Mouse (Mus musculus) lung, embryonic 16.5 days (tissue): ENCODE results near the gene Plekhg1. TPM values are rescaled to one million over a fixed set of nuclear protein-coding genes. Genes with fewer than 3 reads are reported as not detected.

Source experiments
- ATAC-seq: fragments of 200-750 bp; cut with Nextera tagmentation; 2 replicates; pipeline ENCODE4 v1.8.0; 2017; ENCODE audit warnings: low read depth, mild to moderate bottlenecking, moderate library complexity
- H3K27ac ChIP-seq: fragments of 300-500 bp; sonication (generic); 2 replicates; pipeline ENCODE4 v1.5.1; 2014; ENCODE audit warnings: mild to moderate bottlenecking, control low read depth, low read length
- H3K27me3 ChIP-seq: fragments of 300-500 bp; sonication (generic); 2 replicates; pipeline ENCODE4 v1.6.1; 2014; ENCODE audit warnings: low read depth, low read length, mixed read lengths; ENCODE audit not compliant: control insufficient read depth, insufficient read depth
- H3K36me3 ChIP-seq: fragments of 300-500 bp; sonication (generic); 2 replicates; pipeline ENCODE4 v1.6.1; 2014; ENCODE audit warnings: low read length; ENCODE audit not compliant: control insufficient read depth, insufficient read depth
- H3K4me1 ChIP-seq: fragments of 300-500 bp; sonication (generic); replicated peaks from 2 replicates; pipeline ENCODE4 v1.6.1; 2014; ENCODE audit warnings: low read length, mixed read lengths; ENCODE audit not compliant: control insufficient read depth, insufficient read depth
- H3K4me2 ChIP-seq: fragments of 300-500 bp; sonication (generic); 2 replicates; pipeline ENCODE4 v1.6.1; 2014; ENCODE audit warnings: low read depth, low read length, control low read depth
- H3K4me3 ChIP-seq: fragments of 300-500 bp; sonication (generic); 2 replicates; pipeline ENCODE4 v1.5.1; 2014; ENCODE audit warnings: mild to moderate bottlenecking, low read length, control low read depth
- H3K9ac ChIP-seq: fragments of 300-500 bp; sonication (generic); 2 replicates; pipeline ENCODE4 v1.6.1; 2014; ENCODE audit warnings: low read length, control low read depth
- H3K9me3 ChIP-seq: fragments of 300-500 bp; sonication (generic); 2 replicates; pipeline ENCODE4 v1.6.1; 2016; ENCODE audit warnings: low read length; ENCODE audit not compliant: control insufficient read depth
- WGBS: fragments of 180-500 bp; shearing (Covaris S2); extraction: QIAGEN DNeasy Blood & Tissue Kit; methylation state at CpG from one replicate; pipeline ENCODE4 v1.1.7; 2014; 5-methylcytosine and 5-hydroxymethylcytosine counted together
- polyA plus RNA-seq: library from polyadenylated mRNA; unstranded; fragments of >200 nt; fragmentation: Nextera tagmentation; extraction: Ambion mirVana; gene quantifications from 2 replicates; pipeline ENCODE4 v1.2.1, GENCODE M21; 2015

Gene Plekhg1
- polyA plus RNA-seq, 1 experiment from 2014 or later = 11.9 TPM

DNA sequence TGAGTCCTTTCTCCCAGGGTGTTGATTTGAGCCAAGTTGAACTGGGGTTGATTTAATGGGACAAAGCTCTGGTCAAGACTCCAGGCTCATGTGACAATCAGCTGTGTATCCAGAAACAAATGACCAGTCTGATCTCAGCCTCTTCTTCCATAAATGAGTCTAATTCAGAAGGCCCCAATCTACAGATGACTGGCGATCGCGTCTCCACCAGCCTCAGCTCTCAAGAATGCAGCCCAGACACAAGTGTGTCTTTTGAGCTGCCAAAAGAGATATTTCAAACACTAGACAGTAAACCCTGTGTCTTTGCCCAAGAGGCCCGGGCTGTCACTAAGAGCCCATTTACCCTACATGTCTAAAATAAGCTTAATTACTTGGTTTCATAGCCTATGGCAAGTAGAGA lies 148.3 kb downstream of the Plekhg1 start:
- Histone ChIP-seq H3K4me2 (no peak overlapping the region), H3K9ac (no peak overlapping the region), H3K36me3 (no peaks in the 10 kb centered on the region), H3K9me3 (no peaks in the 10 kb centered on the region), H3K27me3 (no peaks in the 10 kb centered on the region), H3K4me1 (0 out of 2 replicates have a peak, but pooled peaks cover 2% of the 10 kb centered on the region), H3K4me3 (no peak overlapping the region), H3K27ac (no peak overlapping the region)
- WGBS = 78% methylated on average over 4 of the region's 4 CpGs
- no peak for ATAC-seq

DNA sequence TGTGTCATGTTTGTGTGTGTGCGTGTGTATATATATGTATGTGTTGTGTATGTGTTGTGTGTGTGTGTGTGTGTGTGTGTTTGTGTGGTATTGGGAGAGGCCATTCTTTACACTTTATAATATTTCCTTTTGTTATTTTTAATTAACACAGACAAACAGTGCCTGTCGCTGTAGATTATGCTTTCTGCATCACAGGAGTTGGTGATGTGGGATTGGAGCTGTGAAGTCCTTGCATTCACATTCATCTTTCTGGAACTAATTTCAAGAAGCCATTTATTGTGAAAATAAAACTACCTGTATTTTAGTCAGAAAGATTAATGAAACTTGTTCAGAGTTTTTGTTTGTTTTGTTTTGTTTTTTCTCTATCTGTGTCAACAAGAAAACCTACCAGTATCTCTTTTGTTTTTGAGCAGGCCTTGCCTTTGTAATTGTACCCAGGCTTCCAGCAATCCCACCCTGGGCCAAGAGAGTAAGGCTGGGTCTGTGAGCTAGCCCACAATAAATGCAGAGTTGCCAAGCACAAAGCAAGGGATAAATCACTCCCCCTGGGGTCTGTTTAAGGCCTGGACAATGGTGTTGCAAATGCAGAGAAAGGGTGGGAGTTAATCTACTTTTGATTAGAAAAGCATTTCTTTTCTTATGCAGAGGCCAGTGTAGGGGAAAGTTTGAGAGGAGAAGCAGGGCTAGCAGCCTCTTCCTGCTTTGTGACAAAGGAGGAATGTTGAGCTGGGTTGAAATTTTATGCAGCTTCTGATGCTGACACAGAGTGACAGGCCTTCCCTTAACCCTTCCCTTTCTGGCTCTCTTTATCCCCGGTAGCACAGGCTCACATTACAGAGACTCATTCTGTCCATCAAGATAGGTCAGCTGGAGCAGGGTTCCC lies 151.5 kb downstream of the Plekhg1 start:
- Histone ChIP-seq H3K36me3 (no peaks in the 10 kb centered on the region), H3K4me1 (0 out of 2 replicates have a peak, but pooled peaks cover 2% of the 10 kb centered on the region), H3K9me3 (no peaks in the 10 kb centered on the region), H3K27ac (no peak overlapping the region), H3K4me2 (no peak overlapping the region), H3K9ac (no peak overlapping the region), H3K27me3 (no peaks in the 10 kb centered on the region), H3K4me3 (no peak overlapping the region)
- 45% methylated on average over 3 of the region's 3 CpGs for WGBS
- ATAC-seq = no peak

DNA sequence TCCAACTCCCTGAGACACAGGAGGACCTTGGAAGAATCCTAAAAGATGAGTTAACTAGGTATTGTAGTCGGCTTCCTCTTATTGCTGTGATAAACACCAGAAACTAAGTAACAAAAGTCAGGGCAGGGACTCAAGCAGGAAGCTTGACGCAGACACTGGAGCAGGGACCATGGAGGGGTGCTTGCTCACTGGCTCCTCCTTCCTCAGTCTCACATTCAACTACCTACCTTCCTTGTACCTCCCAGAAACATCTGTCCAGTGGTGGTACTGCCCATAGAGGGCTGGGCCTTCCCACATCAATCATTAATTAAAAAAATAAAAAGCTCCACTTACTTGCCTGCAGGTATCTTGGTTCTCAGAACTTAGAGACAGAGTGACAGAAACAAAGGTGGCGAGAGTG lies 152.2 kb downstream of the Plekhg1 start:
- H3K4me2 ChIP-seq = no peak overlapping the region
- H3K36me3 ChIP-seq = no peaks in the 10 kb centered on the region
- 57% methylated on average over 3 of the region's 3 CpGs for WGBS
- ATAC-seq = no peak
- H3K4me3 ChIP-seq = no peak overlapping the region
- no peaks in the 10 kb centered on the region for H3K9me3 ChIP-seq
- H3K27ac ChIP-seq = no peak overlapping the region
- no peak overlapping the region for H3K9ac ChIP-seq
- H3K27me3 ChIP-seq = no peaks in the 10 kb centered on the region
- 0 out of 2 replicates have a peak, but pooled peaks cover 2% of the 10 kb centered on the region for H3K4me1 ChIP-seq

DNA sequence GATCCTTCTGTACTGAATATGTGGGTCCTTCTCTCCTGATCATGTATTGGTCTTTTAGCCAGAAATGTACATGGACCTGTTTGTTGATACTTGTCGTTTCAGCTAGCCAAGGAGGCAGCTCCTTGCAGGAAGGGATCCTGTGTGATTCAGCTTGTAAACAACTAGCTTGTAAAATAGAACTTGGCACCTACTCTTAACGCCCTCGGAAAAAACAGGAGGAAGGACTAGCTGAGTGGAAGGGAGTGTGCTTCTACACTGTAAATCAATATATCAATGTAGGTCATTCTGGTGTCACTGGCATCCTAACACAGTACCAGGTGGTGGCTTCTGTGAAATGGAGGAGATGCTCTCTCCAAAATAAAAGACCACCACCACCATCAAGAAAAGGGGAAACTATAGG lies 157.9 kb downstream of the Plekhg1 start:
- no peak overlapping the region for H3K4me2 ChIP-seq
- no peaks in the 10 kb centered on the region for H3K36me3 ChIP-seq
- no peaks in the 10 kb centered on the region for H3K9me3 ChIP-seq
- ATAC-seq = no peak
- H3K27me3 ChIP-seq = no peaks in the 10 kb centered on the region
- H3K27ac ChIP-seq = no peak overlapping the region
- WGBS = 36% methylated on average over 3 of the region's 3 CpGs
- H3K4me1 ChIP-seq = no peaks in the 10 kb centered on the region
- H3K4me3 ChIP-seq = no peak overlapping the region
- H3K9ac ChIP-seq = no peak overlapping the region

DNA sequence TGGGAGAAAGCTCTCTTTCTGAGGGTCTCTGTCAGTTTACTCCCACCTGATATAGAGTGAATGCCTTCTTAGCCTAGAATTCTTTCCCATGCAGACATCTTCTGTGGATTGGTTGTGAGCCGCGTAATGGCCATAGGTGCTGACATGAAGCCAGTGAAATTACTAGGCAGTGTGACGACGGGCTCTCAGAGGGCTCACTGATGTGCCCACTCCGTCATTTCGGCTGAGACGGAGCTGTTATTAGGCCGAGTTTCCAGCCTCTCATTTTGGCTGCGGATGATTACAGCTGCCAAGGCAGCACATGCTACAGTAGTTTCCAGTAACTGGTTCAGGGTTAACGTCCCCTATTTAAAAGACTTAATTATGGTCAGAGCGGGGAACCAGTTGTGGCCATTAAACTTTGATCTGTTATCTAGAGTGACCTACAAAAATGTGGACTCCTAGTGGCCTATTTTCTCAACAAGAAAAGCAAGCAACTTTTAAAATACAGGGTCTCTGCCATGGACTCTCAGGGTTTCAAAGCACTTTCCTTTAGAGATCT lies 160.3 kb downstream of the Plekhg1 start:
- Histone ChIP-seq H3K4me3 (no peak overlapping the region), H3K36me3 (no peaks in the 10 kb centered on the region), H3K4me2 (no peak overlapping the region), H3K9me3 (no peaks in the 10 kb centered on the region), H3K9ac (no peak overlapping the region), H3K4me1 (no peaks in the 10 kb centered on the region), H3K27me3 (no peaks in the 10 kb centered on the region), H3K27ac (no peak overlapping the region)
- no peak for ATAC-seq
- WGBS = 77% methylated on average over 11 of the region's 11 CpGs

DNA sequence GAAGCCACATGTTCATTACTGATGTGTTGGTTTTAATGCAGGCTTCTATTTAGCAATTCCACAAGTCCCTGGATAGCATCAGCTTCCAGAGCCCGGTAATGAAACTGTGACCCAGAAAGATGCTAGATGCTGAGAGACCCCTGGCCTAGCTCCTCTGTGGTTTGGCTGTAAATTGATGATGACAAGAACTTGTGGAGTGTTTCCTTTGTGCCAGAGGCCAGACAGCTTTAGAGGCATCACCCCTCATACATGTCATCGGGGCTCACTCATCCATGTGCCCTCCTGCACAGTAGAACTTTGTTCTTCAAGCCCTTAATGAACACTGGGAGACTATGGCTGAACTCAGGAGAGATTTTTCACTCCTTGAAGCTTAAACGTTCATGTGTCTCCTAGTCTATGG lies 165.6 kb downstream of the Plekhg1 start:
- no peaks in the 10 kb centered on the region for H3K9me3 ChIP-seq
- no peak overlapping the region for H3K27ac ChIP-seq
- ATAC-seq = no peak
- no peaks in the 10 kb centered on the region for H3K27me3 ChIP-seq
- no peak overlapping the region for H3K4me2 ChIP-seq
- H3K4me3 ChIP-seq = no peak overlapping the region
- H3K36me3 ChIP-seq = no peaks in the 10 kb centered on the region
- no peaks in the 10 kb centered on the region for H3K4me1 ChIP-seq
- no peak overlapping the region for H3K9ac ChIP-seq
- WGBS = 94% methylated on average over 3 of the region's 3 CpGs

DNA sequence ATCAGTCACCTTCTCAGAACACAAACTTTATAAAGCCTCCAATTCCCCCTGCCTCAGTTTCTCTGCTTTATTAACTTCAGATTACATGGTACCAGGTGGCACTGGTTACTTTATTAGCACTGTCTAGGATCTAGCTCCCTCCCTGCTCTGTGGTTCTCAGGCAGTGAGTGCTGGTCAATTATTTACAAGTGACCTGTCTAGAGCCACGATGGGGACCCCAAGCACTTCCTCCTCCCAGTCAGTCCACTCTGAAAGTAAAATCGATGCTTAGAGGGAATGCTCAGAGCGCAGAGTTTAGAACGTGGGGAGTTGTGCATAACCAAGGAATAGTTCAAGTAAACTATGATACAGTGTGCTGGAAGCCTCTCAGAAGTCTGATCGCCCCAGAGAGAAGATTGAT lies 173.9 kb downstream of the Plekhg1 start:
- Histone ChIP-seq H3K9ac (no peak overlapping the region), H3K4me2 (no peak overlapping the region), H3K36me3 (no peaks in the 10 kb centered on the region), H3K27me3 (no peaks in the 10 kb centered on the region), H3K9me3 (no peaks in the 10 kb centered on the region), H3K4me1 (no peaks in the 10 kb centered on the region), H3K4me3 (no peak overlapping the region), H3K27ac (no peak overlapping the region)
- 62% methylated on average over 5 of the region's 5 CpGs for WGBS
- ATAC-seq = no peak

DNA sequence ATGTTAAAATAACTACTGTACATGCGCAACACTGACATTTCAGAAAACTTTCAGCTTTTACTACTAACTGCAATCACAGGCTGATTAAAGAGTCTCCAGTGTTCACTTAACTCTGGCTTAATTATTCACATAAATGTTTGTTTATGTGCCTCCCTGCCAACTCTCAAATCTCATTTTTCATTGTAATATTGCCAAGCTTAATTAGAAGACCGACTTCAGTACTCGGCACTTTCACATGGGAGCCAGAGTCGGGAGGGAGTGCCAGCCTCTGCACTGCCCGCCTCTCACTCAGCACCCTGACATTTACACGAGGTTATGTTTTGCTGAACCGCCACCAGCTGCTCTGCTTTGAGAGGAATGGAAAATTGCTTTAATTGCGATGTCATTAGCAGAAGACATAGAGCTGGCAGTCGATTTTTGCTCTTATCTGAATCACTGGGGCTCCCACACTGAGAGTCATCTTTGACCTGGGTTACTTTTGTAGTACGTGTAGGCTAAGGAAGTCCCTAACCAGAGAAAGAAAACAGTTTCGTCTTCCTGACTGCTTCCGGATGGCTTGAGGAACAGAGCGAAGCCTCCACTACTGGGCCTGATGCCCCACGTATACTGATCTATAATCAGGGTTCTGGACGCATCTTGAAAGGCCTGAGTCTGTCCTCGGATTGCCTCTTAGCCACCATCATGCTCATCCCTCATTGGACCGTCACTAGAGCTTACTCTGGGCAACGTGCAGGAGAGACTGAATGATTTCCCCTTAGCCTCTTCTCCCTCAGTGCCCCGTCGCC lies 180.4 kb downstream of the Plekhg1 start:
- Histone ChIP-seq H3K36me3 (no peaks in the 10 kb centered on the region), H3K4me2 (no peak overlapping the region), H3K9me3 (no peaks in the 10 kb centered on the region), H3K4me3 (no peak overlapping the region), H3K9ac (no peak overlapping the region), H3K27me3 (no peaks in the 10 kb centered on the region), H3K27ac (no peak overlapping the region), H3K4me1 (no peaks in the 10 kb centered on the region)
- no peak for ATAC-seq
- 68% methylated on average over 20 of the region's 20 CpGs for WGBS

DNA sequence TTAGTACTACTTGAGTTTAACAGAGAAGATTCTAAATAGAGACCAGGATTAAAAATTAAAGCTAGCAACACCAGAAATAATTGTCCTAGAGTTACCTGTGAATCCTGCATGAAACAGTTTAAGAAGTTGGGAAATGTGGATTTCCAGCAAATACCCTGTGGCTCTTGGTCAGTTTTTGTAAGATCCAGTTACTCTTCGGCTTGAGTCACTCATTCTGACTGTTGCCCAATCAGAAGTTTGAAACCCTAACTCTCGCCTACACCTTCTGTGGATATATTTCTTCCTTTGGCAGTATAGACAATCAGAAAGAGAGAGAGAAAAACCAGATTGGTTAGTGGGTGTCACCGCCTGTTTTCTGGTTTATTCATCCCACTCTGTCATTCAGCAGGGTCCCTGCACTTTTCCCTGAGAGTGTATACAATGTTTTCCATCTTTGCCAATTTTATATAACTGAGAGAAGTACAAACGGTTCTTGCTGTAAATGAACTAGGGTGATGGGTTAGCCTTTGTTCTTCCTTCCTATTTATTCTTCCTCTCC lies 187.9 kb downstream of the Plekhg1 start:
- Histone ChIP-seq H3K27me3 (no peaks in the 10 kb centered on the region), H3K9ac (no peak overlapping the region), H3K9me3 (no peaks in the 10 kb centered on the region), H3K4me2 (no peak overlapping the region), H3K27ac (no peak overlapping the region), H3K36me3 (no peaks in the 10 kb centered on the region), H3K4me1 (no peaks in the 10 kb centered on the region), H3K4me3 (no peak overlapping the region)
- no peak for ATAC-seq
- 74% methylated on average over 4 of the region's 4 CpGs for WGBS
